Mouse (Mus musculus) myocyte (in vitro differentiated cells): ENCODE measurements around the gene Gm20388. TPM values are rescaled to one million over a fixed set of nuclear protein-coding genes. Genes with fewer than 3 reads are reported as not detected.
A peak's percentile ranks its signal among the peaks of the same experiment; 100 is the strongest.

ENCODE experiments used
- H3K27me3 ChIP-seq: one replicate; pipeline ENCODE4 v1.6.1; 2011; ENCODE audit not compliant: control insufficient read depth, insufficient read depth, insufficient read length
- H3K36me3 ChIP-seq: one replicate; pipeline ENCODE4 v1.6.1; 2011; ENCODE audit not compliant: control insufficient read depth, insufficient read depth
- H3K4me2 ChIP-seq: one replicate; pipeline ENCODE4 v1.6.1; 2011; ENCODE audit warnings: low read depth, control low read depth
- H3K4me3 ChIP-seq: one replicate; pipeline ENCODE4 v1.5.1; 2011; ENCODE audit warnings: mild to moderate bottlenecking, control low read depth, moderate library complexity
- H3K79me2 ChIP-seq: one replicate; pipeline ENCODE4 v1.6.1; 2011; ENCODE audit not compliant: control insufficient read depth, insufficient read depth
- H3ac ChIP-seq: one replicate; pipeline ENCODE4 v1.6.1; 2011; ENCODE audit not compliant: control insufficient read depth, insufficient read length
- CEBPB ChIP-seq: IDR thresholded peaks from 2 replicates; pipeline ENCODE4 v1.6.1; 2011; ENCODE audit warnings: mild to moderate bottlenecking, moderate library complexity; ENCODE audit not compliant: poor library complexity, insufficient read depth, severe bottlenecking
- E2F4 ChIP-seq: IDR thresholded peaks from one replicate; pipeline ENCODE4 v1.6.1; 2011; ENCODE audit warnings: mild to moderate bottlenecking, control low read depth, moderate library complexity; ENCODE audit not compliant: insufficient read depth
- MAX ChIP-seq: IDR thresholded peaks from one replicate; pipeline ENCODE4 v1.6.1; 2011; ENCODE audit warnings: low read depth, mild to moderate bottlenecking, control low read depth
- MYOD1 ChIP-seq, 3 experiments: IDR thresholded peaks; one replicate each; pipeline ENCODE4 v1.6.1; 2011; ENCODE audit warnings: control low read depth in 2 of 3, low read depth in 2 of 3, mild to moderate bottlenecking in 2 of 3, moderate library complexity in 1 of 3; ENCODE audit not compliant: insufficient read length in 2 of 3, control insufficient read depth in 1 of 3
- MYOG ChIP-seq, 3 experiments: IDR thresholded peaks; one replicate each; pipeline ENCODE4 v1.6.1; 2011; ENCODE audit warnings: control low read depth in 2 of 3, low read depth in 2 of 3, mild to moderate bottlenecking in 2 of 3; ENCODE audit not compliant: insufficient read length in 2 of 3, control insufficient read depth in 1 of 3, insufficient read depth in 1 of 3
- POLR2A ChIP-seq: IDR thresholded peaks from one replicate; pipeline ENCODE4 v1.6.1; 2011; ENCODE audit warnings: low read depth, mild to moderate bottlenecking, control low read depth, moderate library complexity; ENCODE audit not compliant: insufficient read length
- POLR2AphosphoS2 ChIP-seq: IDR thresholded peaks from one replicate; pipeline ENCODE4 v1.6.1; 2011; ENCODE audit warnings: low read depth, control low read depth; ENCODE audit not compliant: insufficient read length
- REST ChIP-seq: IDR thresholded peaks from one replicate; pipeline ENCODE4 v1.6.1; 2011; ENCODE audit warnings: mild to moderate bottlenecking, control low read depth, moderate library complexity; ENCODE audit not compliant: insufficient read depth, insufficient read length
- SRF ChIP-seq: IDR thresholded peaks from one replicate; pipeline ENCODE4 v1.6.1; 2011; ENCODE audit warnings: low read depth; ENCODE audit not compliant: control insufficient read depth, insufficient read length
- TCF12 ChIP-seq: IDR thresholded peaks from one replicate; pipeline ENCODE4 v1.6.1; 2011; ENCODE audit warnings: mild to moderate bottlenecking, control low read depth; ENCODE audit not compliant: poor library complexity, insufficient read depth, severe bottlenecking
- TCF3 ChIP-seq: IDR thresholded peaks from one replicate; pipeline ENCODE4 v1.6.1; 2011; ENCODE audit warnings: low read depth, control low read depth; ENCODE audit not compliant: insufficient read length
- USF1 ChIP-seq: IDR thresholded peaks from one replicate; pipeline ENCODE4 v1.6.1; 2011; ENCODE audit warnings: low read depth, mild to moderate bottlenecking, control low read depth, moderate library complexity
- polyA plus RNA-seq: library from polyadenylated mRNA; unstranded; fragments of >200 nt; fragmentation: generic; extraction: Trizol; gene quantifications from one replicate; pipeline ENCODE4 v1.2.1, GENCODE M21; 2012; ENCODE audit warnings: missing spikeins

The Gm20388 gene
- polyA plus RNA-seq, 1 experiment, result 15.3 TPM

DNA sequence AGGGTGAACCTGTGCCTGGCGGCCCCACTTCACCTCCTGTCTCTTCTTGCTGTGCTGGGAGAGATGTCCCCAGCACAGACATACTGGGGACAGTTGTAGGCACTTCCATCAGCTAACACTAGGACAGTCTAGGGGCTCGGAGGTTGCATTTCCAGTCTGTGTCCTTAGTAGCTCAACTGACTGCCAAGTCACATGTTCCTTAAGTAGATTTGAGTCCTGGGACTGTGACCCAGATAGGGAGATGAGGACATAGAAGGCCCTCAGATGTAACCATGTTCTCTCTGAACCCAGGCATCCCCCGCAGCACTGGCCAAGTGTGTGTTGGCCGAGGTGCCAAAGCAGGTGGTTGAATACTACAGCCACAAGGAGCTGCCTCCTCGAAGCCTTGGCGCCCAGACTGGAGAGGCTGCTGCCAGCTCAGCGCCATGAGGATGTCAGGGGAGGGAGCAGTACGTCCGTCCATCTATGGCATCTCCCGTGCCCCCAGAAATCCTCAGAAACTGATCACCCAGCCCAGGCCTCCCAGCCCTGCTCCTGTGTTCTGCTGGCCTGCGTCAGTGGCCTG lies 3223.6 kb downstream of the Gm20388 start:
- TF ChIP-seq MAX (no peak), MYOD1 (IDR thresholded peaks at IDR 0.05; ENCODE audit: control insufficient read depth in 1 of 3, insufficient read length in 2 of 3, low read depth in 2 of 3) (no peak), REST (no peak), TCF12 (no peak), MYOG (IDR thresholded peaks at IDR 0.05; ENCODE audit: control insufficient read depth in 1 of 3, insufficient read depth in 1 of 3, insufficient read length in 2 of 3, low read depth in 2 of 3) (no peak)
- Histone ChIP-seq H3K4me2 (no peak overlapping the region), H3K27me3 (no peaks in the 10 kb centered on the region), H3K36me3 (no peaks in the 10 kb centered on the region), H3ac (no peak overlapping the region), H3K79me2 (no peaks in the 10 kb centered on the region), H3K4me3 (no peak overlapping the region)

GRCm38 (mm10) chr8:123135406-123135805 lies 3224.8 kb downstream of the Gm20388 start:
- Histone ChIP-seq H3K36me3 (no peaks in the 10 kb centered on the region), H3ac (no peak overlapping the region), H3K4me3 (no peak overlapping the region), H3K79me2 (no peaks in the 10 kb centered on the region), H3K27me3 (no peaks in the 10 kb centered on the region), H3K4me2 (peak overlapping the region; percentile 42)
- TF ChIP-seq MAX, result no peak
- no peak for TF ChIP-seq TCF12
- TF ChIP-seq E2F4, result no peak
- no peak for TF ChIP-seq POLR2A

DNA sequence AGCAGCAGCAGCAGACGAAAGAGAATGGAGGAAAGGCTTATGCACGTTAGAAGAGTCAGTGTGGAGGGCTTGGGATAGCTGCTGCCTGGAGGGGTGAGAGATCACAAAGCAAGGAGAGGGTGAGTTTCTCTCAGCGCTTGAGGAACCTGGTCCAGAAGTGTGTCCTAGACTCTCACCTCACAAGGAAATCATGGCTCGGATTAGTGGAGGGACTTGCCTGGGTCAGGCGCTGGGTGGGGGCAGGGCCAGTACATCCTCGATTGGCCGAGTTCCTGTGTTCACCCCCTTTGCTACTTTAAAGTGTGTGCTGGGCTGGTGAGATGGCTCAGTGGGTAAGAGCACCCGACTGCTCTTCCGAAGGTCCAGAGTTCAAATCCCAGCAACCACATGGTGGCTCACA lies 3225.2 kb downstream of the Gm20388 start:
- H3K36me3 ChIP-seq, result no peaks in the 10 kb centered on the region
- peak overlapping the region; percentile 42 for H3K4me2 ChIP-seq
- no peaks in the 10 kb centered on the region for H3K79me2 ChIP-seq
- H3K27me3 ChIP-seq, result no peaks in the 10 kb centered on the region
- no peak overlapping the region for H3K4me3 ChIP-seq
- H3ac ChIP-seq, result no peak overlapping the region
- TF ChIP-seq MYOD1 (IDR thresholded peaks at IDR 0.05; ENCODE audit: control insufficient read depth in 1 of 3, insufficient read length in 2 of 3, low read depth in 2 of 3), result no peak
- TF ChIP-seq E2F4, result no peak
- TF ChIP-seq USF1, result no peak
- TF ChIP-seq MAX, result no peak
- no peak for TF ChIP-seq POLR2A
- no peak for TF ChIP-seq MYOG (IDR thresholded peaks at IDR 0.05; ENCODE audit: control insufficient read depth in 1 of 3, insufficient read depth in 1 of 3, insufficient read length in 2 of 3, low read depth in 2 of 3)
- TF ChIP-seq CEBPB, result no peak
- no peak for TF ChIP-seq TCF3
- no peak for TF ChIP-seq POLR2AphosphoS2
- TF ChIP-seq TCF12, result no peak
- TF ChIP-seq SRF, result no peak
- no peak for TF ChIP-seq REST

DNA sequence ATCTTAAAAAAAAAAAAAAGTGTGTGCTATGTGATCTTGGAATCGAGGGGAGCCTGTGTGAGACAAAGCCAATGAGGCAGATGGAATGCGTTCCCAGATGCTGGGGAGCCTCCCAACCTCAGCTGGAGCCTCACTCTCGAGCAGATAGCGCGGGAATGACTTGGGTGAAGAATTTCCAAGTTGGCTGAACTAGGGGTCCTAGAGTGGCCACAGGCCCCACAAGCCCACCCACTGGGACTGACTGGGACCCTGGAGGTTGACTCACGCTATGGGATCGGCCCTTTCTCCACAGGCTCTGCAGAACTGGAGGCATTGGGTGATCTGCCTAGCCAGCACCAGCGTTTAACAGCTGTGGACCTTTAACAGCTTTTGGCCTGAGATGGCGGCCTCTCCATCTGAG lies 3225.6 kb downstream of the Gm20388 start:
- H3ac ChIP-seq, result no peak overlapping the region
- H3K4me2 ChIP-seq, result no peak overlapping the region
- no peak overlapping the region for H3K4me3 ChIP-seq
- H3K36me3 ChIP-seq, result no peaks in the 10 kb centered on the region
- no peaks in the 10 kb centered on the region for H3K27me3 ChIP-seq
- TF ChIP-seq POLR2A (no peak), MYOG (IDR thresholded peaks at IDR 0.05; ENCODE audit: control insufficient read depth in 1 of 3, insufficient read depth in 1 of 3, insufficient read length in 2 of 3, low read depth in 2 of 3) (no peak), POLR2AphosphoS2 (no peak), SRF (no peak), TCF3 (no peak), REST (no peak)
- no peaks in the 10 kb centered on the region for H3K79me2 ChIP-seq

DNA sequence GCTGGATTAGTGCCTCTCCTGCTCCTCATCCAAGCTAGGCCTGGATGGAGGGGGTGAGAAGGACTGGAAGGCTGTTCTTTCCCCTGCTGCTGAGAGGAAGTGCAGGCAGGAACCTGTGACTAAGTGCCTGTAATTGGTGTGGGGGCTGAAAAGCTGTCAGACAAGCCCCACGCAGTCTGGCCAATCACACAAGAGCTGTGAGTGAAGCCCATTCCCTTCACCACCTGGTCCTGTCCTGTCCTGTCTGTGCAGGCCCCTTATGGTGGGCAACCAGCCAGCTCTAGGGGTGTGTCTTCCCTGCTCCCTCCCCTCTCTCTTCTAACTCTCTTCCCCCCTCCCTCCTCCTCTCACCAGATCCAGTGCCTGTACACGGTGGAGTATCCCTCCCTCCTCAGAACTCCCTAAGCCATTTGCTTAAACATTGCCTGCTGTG lies 3227.0 kb downstream of the Gm20388 start:
- Histone ChIP-seq H3K36me3 (no peaks in the 10 kb centered on the region), H3K4me3 (no peak overlapping the region), H3ac (no peak overlapping the region), H3K27me3 (no peaks in the 10 kb centered on the region), H3K79me2 (no peaks in the 10 kb centered on the region), H3K4me2 (peak overlapping the region; percentile 30)
- TF ChIP-seq E2F4 (no peak), MAX (no peak), USF1 (no peak), MYOD1 (IDR thresholded peaks at IDR 0.05; ENCODE audit: control insufficient read depth in 1 of 3, insufficient read length in 2 of 3, low read depth in 2 of 3) (peak in 1 of 3 experiments; percentile 62), POLR2AphosphoS2 (no peak), POLR2A (peak; percentile 33), TCF12 (no peak)
